Mouse (Mus musculus): Measurements from ENCODE around the gene Olfr32. TPM values are rescaled to one million over a fixed set of nuclear protein-coding genes. Genes with fewer than 3 reads are reported as not detected.

Gene Olfr32
- not detected in 2 replicates for polyA plus RNA-seq (2012; rRNA removed; ENCODE audit: low replicate concordance)

GRCm38 (mm10) chr2:90142196-90142595 is at the start of gene Olfr32:
Gene Olfr32 (minus strand): TSS chr2:90142296.

GRCm38 (mm10) chr2:90152991-90153390 is 10.9 kb upstream of the Olfr32 start, which contains the start of gene Olfr1270:
Gene Olfr1270 (minus strand): TSS chr2:90153091.

GRCm38 (mm10) chr2:90121312-90121711 is 20.8 kb downstream of the Olfr32 start, which contains the start of gene Olfr1269:
Gene Olfr1269 (minus strand): TSS chr2:90121412.

Other genes starting within 250 kb of the Olfr32 start
- not detected in 2 replicates for gene Olfr1258, start 215.0 kb downstream of the Olfr32 start, polyA plus RNA-seq (2012; rRNA removed; ENCODE audit: low replicate concordance)
- gene Olfr1259, start 193.6 kb downstream of the Olfr32 start, polyA plus RNA-seq (2012; rRNA removed; ENCODE audit: low replicate concordance): 0.54 TPM in 1 of 2 replicates, not detected in the other
- gene Olfr1260, start 168.0 kb downstream of the Olfr32 start, polyA plus RNA-seq (2012; rRNA removed; ENCODE audit: low replicate concordance): not detected in 2 replicates
- not detected in 2 replicates for gene Olfr1261, start 151.1 kb downstream of the Olfr32 start, polyA plus RNA-seq (2012; rRNA removed; ENCODE audit: low replicate concordance)
- gene Olfr1262, start 142.2 kb downstream of the Olfr32 start, polyA plus RNA-seq (2012; rRNA removed; ENCODE audit: low replicate concordance): not detected in 2 replicates
- gene Olfr1263, start 130.2 kb downstream of the Olfr32 start, polyA plus RNA-seq (2012; rRNA removed; ENCODE audit: low replicate concordance): not detected in 2 replicates
- gene Olfr1264, start 116.7 kb downstream of the Olfr32 start, polyA plus RNA-seq (2012; rRNA removed; ENCODE audit: low replicate concordance): not detected in 2 replicates
- gene Olfr1265, start 107.0 kb downstream of the Olfr32 start, polyA plus RNA-seq (2012; rRNA removed; ENCODE audit: low replicate concordance): not detected in 2 replicates
- not detected in 2 replicates for gene Olfr140, start 78.7 kb downstream of the Olfr32 start, polyA plus RNA-seq (2012; rRNA removed; ENCODE audit: low replicate concordance)
- gene Olfr1269, start 20.9 kb downstream of the Olfr32 start, polyA plus RNA-seq (2012; rRNA removed; ENCODE audit: low replicate concordance): not detected in 2 replicates
- gene Olfr1270, start 10.8 kb upstream of the Olfr32 start, polyA plus RNA-seq (2012; rRNA removed; ENCODE audit: low replicate concordance): not detected in 2 replicates
- not detected in 2 replicates for gene Olfr1506, start 82.2 kb upstream of the Olfr32 start, polyA plus RNA-seq (2012; rRNA removed; ENCODE audit: low replicate concordance)
- not detected in 2 replicates for gene Olfr142, start 115.3 kb upstream of the Olfr32 start, polyA plus RNA-seq (2012; rRNA removed; ENCODE audit: low replicate concordance)
- not detected in 2 replicates for gene Olfr1271, start 128.7 kb upstream of the Olfr32 start, polyA plus RNA-seq (2012; rRNA removed; ENCODE audit: low replicate concordance)
- gene Olfr1272, start 150.5 kb upstream of the Olfr32 start, polyA plus RNA-seq (2012; rRNA removed; ENCODE audit: low replicate concordance): not detected in 2 replicates
- not detected in 2 replicates for gene Gm13769, start 179.9 kb upstream of the Olfr32 start, polyA plus RNA-seq (2012; rRNA removed; ENCODE audit: low replicate concordance)

All from subcutaneous adipose tissue, adult 2 months (tissue).